Mouse (Mus musculus) gastrocnemius, postnatal 10 days (tissue): Measurements from ENCODE around the gene Atraid. TPM values are rescaled to one million over a fixed set of nuclear protein-coding genes. Genes with fewer than 3 reads are reported as not detected.

Source experiments
- DNase-seq: peaks from one replicate; pipeline ENCODE4 v3.0.0; 2021; ENCODE audit warnings: mixed read lengths
- total RNA-seq, 2 experiments: library from RNA; stranded (reverse); gene quantifications; 2 replicates each; pipeline ENCODE4 v1.2.3; 2021

The Atraid gene
- total RNA-seq, 2 experiments from 2014 or later = 67.8 to 75.2 TPM

DNA sequence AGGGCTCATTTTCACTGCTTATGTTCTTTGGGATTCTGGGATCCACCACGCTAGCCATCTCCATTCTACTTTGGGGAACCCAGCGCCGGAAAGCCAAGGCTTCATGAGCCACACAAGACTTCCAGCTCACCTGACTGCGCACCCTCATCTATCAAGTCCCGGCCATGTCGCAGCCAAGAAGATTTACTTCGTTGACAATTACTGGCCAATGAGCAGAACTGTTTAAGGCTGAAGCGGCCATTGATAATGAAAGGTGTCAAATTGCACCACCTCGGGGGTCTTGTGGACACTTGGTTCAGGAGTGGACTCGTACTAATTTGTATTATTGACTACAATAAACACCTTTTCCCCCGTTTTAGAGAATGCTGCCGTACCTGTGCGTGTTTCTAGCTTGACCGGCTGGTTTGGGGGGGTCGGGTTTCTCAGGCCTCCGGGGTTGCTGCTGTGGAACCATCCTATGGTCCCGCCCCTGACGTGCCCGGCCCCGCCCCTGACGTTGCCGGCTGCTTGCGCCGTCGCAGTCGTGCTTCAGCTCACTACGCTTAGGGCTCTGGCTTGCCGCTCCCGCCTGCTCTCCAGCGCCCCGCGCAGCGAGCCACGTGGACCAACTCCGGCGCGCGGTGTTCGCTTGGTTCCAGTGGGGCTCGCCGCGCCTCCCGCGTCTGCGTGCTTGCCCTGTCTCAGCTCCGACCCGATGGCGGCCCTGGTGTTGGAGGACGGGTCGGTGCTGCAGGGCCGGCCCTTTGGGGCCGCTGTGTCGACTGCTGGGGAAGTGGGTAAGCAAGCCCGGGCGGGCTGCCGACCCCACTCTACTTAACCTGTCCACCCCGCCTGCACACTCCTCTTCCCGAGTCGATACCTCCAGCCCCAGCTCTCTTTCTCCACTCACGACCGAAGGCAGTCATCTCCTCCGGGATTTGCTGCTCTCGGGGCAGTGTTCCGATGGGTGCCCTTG lies 6.4 kb downstream of the Atraid start, which contains the start of gene Cad:
Cad (plus strand) TSS at position 520 of the 955 bp plus-strand sequence.
- DNase-seq = peak; percentile 96

GRCm38 (mm10) chr5:31055216-31056140 lies 7.4 kb downstream of the Atraid start:
- DNase-seq = no peak

- DNase-seq = no peak
Observed at GRCm38 (mm10) chr5:31069810-31070209, 21.7 kb downstream of the Atraid start.

DNA sequence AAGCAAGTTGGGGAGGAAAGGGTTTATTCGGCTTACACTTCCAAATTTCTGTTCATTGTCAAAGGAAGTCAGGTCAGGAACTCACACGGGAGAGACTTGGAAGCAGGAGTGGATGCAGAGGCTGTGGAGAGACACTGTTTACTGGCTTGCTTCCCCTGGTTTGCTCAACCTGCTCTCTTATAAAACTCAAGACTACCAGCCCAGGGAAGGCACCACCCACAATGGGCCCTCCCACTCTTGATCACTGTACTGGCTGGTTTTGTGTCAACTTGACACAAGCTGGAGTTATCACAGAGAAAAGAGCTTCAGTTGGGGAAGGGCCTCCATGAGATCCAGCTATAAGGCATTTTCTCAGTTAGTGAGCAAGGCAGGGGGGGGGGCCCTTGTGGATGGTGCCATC lies 22.9 kb downstream of the Atraid start:
- DNase-seq = no peak

DNA sequence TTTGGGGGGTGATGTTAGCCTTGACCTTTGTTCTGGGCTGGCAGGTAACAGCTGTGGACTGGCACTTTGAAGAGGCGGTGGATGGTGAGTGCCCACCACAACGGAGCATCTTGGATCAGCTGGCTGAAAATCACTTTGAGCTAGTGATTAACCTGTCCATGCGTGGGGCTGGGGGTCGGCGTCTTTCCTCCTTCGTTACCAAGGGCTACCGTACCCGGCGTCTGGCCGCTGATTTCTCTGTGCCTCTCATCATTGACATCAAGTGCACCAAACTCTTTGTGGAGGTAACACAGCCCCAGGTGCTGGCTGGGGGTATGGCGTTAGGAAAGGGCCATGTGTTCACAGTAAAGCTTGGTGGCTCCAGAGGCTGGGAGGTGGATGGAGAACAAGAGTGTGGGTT lies 23.7 kb downstream of the Atraid start:
- DNase-seq = no peak

DNA sequence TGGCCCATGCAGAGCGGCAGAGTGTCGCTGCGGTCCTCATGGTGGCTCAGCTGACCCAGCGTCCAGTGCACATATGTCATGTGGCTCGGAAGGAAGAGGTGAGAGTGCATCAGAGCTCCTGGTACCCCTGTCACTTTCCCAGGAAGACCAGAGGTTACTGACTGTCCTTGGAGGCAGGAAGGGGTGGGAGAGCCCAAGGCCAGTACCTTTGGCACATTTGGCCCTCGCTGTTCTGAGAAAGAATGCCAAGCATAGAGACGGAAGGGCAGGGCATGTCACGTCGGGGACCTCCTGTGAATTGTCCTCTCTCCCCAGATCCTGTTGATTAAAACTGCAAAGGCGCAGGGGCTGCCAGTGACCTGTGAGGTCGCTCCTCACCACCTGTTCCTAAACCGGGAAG lies 25.1 kb downstream of the Atraid start:
- no peak for DNase-seq

DNA sequence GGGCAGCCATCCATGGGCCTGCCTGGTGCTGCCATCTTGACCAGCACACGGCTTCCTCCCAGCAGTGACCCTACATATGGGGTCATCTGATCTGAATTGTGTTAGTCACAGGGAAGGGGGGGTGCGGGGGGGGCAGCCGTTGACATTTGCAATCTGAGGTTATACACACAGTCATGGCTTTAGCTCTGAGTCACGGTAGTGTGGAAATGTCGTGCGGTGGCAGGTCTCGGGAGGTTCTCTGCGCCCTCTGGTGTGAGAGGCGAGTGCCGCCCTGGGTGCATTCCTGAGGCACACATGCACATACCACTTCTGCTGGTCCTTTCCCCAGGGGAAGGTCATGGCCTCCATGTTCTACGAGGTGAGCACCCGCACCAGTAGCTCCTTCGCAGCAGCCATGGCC lies 28.2 kb downstream of the Atraid start:
- no peak for DNase-seq

- no peak for DNase-seq
Observed at GRCm38 (mm10) chr5:31080059-31080794, 32.1 kb downstream of the Atraid start.

DNA sequence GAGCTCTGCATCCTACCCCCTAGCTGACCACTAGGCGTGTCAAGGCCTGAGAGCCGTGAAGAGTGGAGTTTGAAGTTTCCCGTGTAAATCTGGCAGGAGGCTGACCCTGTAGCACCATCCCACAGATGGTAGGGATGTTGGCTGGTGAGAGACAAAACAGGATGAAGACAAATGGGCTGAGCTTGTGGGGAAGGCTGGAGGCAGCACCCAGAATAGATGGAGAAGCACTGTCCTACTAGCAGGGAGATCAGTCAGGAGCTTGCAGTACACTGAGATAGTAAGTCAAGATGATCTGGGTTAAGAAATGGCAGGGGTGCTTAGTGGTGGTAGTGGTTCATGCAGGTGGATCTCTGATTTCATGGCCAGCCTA lies 32.7 kb downstream of the Atraid start:
- no peak for DNase-seq

GRCm38 (mm10) chr5:31081386-31081785 lies 33.3 kb downstream of the Atraid start:
- DNase-seq = no peak

DNA sequence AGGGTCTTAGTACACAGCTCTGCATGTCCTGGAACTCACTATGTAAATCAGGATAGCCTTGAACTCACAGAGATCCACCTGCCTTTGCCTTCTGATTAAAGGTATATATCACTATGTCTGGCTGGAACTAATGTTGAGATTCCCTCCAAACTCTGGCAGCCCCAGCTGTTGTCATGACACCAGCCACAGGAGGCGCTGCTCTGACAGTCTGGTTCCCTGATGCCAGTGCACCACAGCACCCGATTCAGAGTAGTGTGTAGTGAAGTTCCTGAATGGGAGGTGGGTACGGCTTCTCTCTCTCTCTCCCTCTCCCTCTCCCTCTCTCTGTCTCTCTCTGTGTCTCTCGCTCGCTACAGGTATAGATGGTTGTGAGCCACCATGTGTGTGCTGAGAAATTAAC lies 34.2 kb downstream of the Atraid start:
- DNase-seq = peak; percentile 72

DNA sequence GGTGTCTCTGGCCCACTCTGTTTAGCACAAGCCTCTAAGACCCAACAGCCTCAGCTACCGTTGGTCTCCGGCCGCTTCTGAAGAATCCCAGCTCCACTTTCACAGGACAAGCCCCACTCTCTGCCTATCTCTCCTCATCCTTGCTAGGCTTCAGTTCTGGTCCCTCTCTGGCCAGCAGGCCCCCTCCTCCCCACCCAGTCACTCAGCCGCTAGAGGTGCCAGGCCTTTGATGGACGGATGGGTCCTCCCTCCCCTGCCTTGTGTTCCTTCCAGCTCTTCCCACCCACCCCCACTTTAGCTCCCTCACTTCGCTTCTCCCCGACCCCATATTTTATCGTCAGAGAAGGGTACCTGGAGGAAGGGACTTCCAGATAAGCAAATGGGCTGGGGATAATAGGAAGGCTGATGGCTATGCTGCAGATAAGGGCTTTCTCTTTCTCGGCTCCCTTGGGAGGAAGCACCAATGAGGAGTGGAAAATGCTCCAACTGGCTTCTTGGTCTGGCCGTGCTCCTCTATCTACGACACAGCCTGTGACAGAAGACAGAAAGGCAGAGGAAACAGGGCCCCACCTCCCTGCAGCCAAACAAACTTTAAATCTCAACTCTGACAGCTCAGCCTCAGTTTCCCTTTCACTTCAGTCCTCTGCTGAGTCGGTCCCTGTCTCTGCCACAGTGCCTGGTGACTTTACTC lies 35.0 kb downstream of the Atraid start:
- DNase-seq = no peak

GRCm38 (mm10) chr5:31083949-31084348 lies 35.8 kb downstream of the Atraid start:
- no peak for DNase-seq

- no peak for DNase-seq
Observed at GRCm38 (mm10) chr5:31086606-31087005, 38.5 kb downstream of the Atraid start.

- no peak for DNase-seq
Observed at GRCm38 (mm10) chr5:31087131-31087530, 39.0 kb downstream of the Atraid start.

DNA sequence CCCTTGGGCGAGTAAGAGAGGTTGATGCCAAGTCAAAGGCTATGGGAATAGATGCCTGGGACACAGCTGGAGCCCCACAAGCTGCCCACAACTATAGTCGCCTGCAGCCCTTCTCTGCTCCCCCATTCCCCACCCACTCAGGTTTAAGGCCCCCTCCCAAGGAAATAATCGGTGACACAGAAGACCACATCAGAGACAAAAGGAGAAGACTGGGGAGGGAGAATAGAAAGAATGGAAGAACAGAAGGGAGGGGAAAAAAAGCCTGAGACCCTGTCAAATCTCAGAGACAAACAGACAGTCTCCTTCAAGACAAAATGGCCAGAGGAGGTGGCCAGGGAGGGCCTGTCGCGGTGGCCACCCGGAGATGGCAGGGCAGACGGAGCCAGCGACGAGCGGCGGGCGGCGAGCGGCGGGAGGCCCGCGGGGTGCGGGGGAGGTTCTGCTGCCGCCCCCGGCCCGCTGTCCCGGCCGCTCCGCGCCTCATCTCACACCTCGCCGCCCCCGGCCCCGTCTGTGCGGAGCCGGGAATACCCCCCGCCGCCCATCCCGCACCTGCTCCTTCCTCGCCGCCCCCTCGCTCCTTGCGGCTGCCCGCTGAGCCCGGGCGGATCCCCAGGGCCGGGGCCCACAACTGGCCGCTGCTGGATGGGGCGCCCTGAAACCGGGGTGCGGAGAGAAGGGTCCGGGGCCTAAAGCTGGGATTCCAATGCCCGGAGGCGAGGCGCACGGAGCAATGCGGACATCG lies 44.3 kb downstream of the Atraid start:
- no peak for DNase-seq

DNA sequence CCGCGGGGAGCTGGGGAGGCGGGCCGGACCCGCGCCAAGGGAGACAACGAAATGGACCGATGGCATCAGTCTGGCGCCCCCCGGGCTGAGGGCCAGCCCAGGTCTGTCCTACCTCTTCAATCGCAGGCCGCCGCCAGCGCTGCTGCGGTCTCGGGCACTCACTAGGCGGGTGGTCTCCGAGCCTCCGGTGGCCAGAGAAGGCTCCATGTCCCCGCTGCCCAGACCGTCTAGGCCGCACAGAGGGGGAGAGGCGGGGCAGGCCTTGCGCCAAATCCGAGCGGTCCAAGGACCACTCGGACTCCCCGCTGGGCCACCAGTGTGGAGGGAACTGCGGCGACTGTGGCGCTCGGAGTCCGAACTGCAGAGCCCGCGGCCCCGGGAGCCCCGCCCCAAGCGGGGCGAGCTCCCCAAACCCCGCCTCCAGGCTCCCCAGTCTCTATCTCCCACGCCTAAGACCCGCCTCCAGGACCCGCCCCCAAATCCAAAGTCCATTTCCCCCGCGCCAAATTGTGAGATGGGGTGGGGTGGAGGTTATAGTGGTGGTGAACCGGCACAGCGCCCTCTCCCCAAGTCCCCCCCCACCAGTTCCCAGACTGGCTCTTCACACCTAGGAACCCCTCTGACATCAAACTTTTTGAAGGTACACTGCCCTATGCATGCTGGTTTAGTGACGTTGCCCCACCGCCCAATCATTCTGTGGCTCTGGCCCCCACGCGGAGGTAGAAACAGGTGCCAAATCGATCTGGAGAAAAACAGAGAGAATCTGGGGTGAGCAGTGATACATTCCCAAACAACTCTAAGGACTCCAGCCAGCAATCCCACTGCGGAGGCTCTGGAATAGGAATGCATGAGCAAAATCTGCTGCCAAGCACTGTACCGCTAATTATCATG lies 45.3 kb downstream of the Atraid start:
- DNase-seq = peak; percentile 30

GRCm38 (mm10) chr5:31094100-31094798 lies 46.1 kb downstream of the Atraid start:
- DNase-seq = no peak
